Mouse (Mus musculus) megakaryocyte, embryonic 14.5 days (primary cell): ENCODE data around the gene Sdr39u1. TPM values are rescaled to one million over a fixed set of nuclear protein-coding genes. Genes with fewer than 3 reads are reported as not detected.
A peak's percentile ranks its signal among the peaks of the same experiment; 100 is the strongest.

Experiments
- H3K27me3 ChIP-seq: replicated peaks from 2 replicates; pipeline ENCODE3; 2012; ENCODE audit warnings: inconsistent platforms
- H3K36me3 ChIP-seq: replicated peaks from 2 replicates; pipeline ENCODE3; 2012; ENCODE audit warnings: low read length, inconsistent platforms, mixed read lengths
- H3K4me1 ChIP-seq: 2 replicates; pipeline ENCODE4 v1.6.1; 2012; ENCODE audit warnings: inconsistent platforms
- H3K4me3 ChIP-seq: replicated peaks from 2 replicates; pipeline ENCODE3; 2012; ENCODE audit warnings: moderate library complexity, mild to moderate bottlenecking, inconsistent platforms
- H3K9me3 ChIP-seq: 2 replicates; pipeline ENCODE4 v1.6.1; 2012; ENCODE audit warnings: inconsistent platforms
- FLI1 ChIP-seq: IDR thresholded peaks from 2 replicates; pipeline ENCODE4 v1.6.1; 2012; ENCODE audit warnings: low read length, inconsistent platforms, mixed read lengths
- GATA1 ChIP-seq: IDR thresholded peaks from 3 replicates; pipeline ENCODE4 v1.6.1; 2012; ENCODE audit warnings: mixed read lengths, low read length, inconsistent platforms, borderline replicate concordance
- polyA plus RNA-seq: library from polyadenylated mRNA; stranded (reverse); fragments of >175 nt; gene quantifications from 2 replicates; pipeline ENCODE4 v1.2.3, GENCODE M21; 2012; ENCODE audit warnings: low replicate concordance; ENCODE audit not compliant: insufficient read depth

The Sdr39u1 gene
- polyA plus RNA-seq, 1 experiment: 6.6 TPM

- no peak for TF ChIP-seq FLI1
- TF ChIP-seq GATA1: no peak
- no peaks in the 10 kb centered on the region for H3K27me3 ChIP-seq
- H3K9me3 ChIP-seq: no peaks in the 10 kb centered on the region
- H3K4me1 ChIP-seq: peaks cover 91% of the 10 kb centered on the region
- H3K36me3 ChIP-seq: peaks cover 36% of the 10 kb centered on the region
- peak within 1 kb of the TSS; percentile 94 for H3K4me3 ChIP-seq
Observed at GRCm38 (mm10) chr14:55884166-55884565, 15.9 kb downstream of the Sdr39u1 start, which contains the start of gene Cbln3. Cbln3 (minus strand) TSS chr14:55884392.

GRCm38 (mm10) chr14:55883663-55884062 lies 16.4 kb downstream of the Sdr39u1 start:
- Histone ChIP-seq H3K27me3 (no peaks in the 10 kb centered on the region), H3K9me3 (no peaks in the 10 kb centered on the region), H3K36me3 (peaks cover 31% of the 10 kb centered on the region), H3K4me3 (peak overlapping the region; percentile 94), H3K4me1 (peaks cover 91% of the 10 kb centered on the region)
- TF ChIP-seq FLI1 (no peak), GATA1 (no peak)

- H3K4me1 ChIP-seq: peaks cover 91% of the 10 kb centered on the region
- H3K27me3 ChIP-seq: no peaks in the 10 kb centered on the region
- peaks cover 26% of the 10 kb centered on the region for H3K36me3 ChIP-seq
- no peak for TF ChIP-seq FLI1
- TF ChIP-seq GATA1: no peak
- H3K4me3 ChIP-seq: peak overlapping the region; percentile 28
- no peaks in the 10 kb centered on the region for H3K9me3 ChIP-seq
Observed at GRCm38 (mm10) chr14:55883149-55883661, 16.9 kb downstream of the Sdr39u1 start.

GRCm38 (mm10) chr14:55882171-55882641 lies 17.9 kb downstream of the Sdr39u1 start:
- H3K27me3 ChIP-seq: no peaks in the 10 kb centered on the region
- peaks cover 16% of the 10 kb centered on the region for H3K36me3 ChIP-seq
- H3K4me3 ChIP-seq: peak overlapping the region; percentile 12
- peaks cover 91% of the 10 kb centered on the region for H3K4me1 ChIP-seq
- no peaks in the 10 kb centered on the region for H3K9me3 ChIP-seq
- TF ChIP-seq FLI1 (no peak), GATA1 (no peak)

GRCm38 (mm10) chr14:55880982-55881381 lies 19.1 kb downstream of the Sdr39u1 start:
- TF ChIP-seq GATA1 (no peak), FLI1 (no peak)
- H3K27me3 ChIP-seq: no peaks in the 10 kb centered on the region

GRCm38 (mm10) chr14:55879623-55880022 lies 20.5 kb downstream of the Sdr39u1 start:
- no peak overlapping the region for H3K4me3 ChIP-seq
- peaks cover 2% of the 10 kb centered on the region for H3K27me3 ChIP-seq
- no peaks in the 10 kb centered on the region for H3K9me3 ChIP-seq
- H3K4me1 ChIP-seq: peaks cover 92% of the 10 kb centered on the region
- no peak for TF ChIP-seq FLI1
- no peak for TF ChIP-seq GATA1
- H3K36me3 ChIP-seq: no peaks in the 10 kb centered on the region

More at GRCm38 (mm10) chr14:55880982-55881381, 19.1 kb downstream of the Sdr39u1 start:
- peak overlapping the region; percentile 62 for H3K4me3 ChIP-seq
- no peaks in the 10 kb centered on the region for H3K9me3 ChIP-seq
- H3K4me1 ChIP-seq: peaks cover 86% of the 10 kb centered on the region
- H3K36me3 ChIP-seq: peaks cover 4% of the 10 kb centered on the region

- H3K4me3 ChIP-seq: peak overlapping the region; percentile 83
- no peaks in the 10 kb centered on the region for H3K9me3 ChIP-seq
- H3K27me3 ChIP-seq: peaks cover 2% of the 10 kb centered on the region
- peaks cover 90% of the 10 kb centered on the region for H3K4me1 ChIP-seq
- TF ChIP-seq FLI1 (no peak), GATA1 (no peak)
- no peaks in the 10 kb centered on the region for H3K36me3 ChIP-seq
Observed at GRCm38 (mm10) chr14:55878316-55878940, 21.7 kb downstream of the Sdr39u1 start.

GRCm38 (mm10) chr14:55877469-55878315 lies 22.4 kb downstream of the Sdr39u1 start:
- no peak for TF ChIP-seq GATA1
- no peak for TF ChIP-seq FLI1
- H3K9me3 ChIP-seq: no peaks in the 10 kb centered on the region
- peaks cover 7% of the 10 kb centered on the region for H3K27me3 ChIP-seq
- H3K4me1 ChIP-seq: peaks cover 87% of the 10 kb centered on the region
- H3K36me3 ChIP-seq: peaks cover 6% of the 10 kb centered on the region
- peak overlapping the region; percentile 83 for H3K4me3 ChIP-seq

GRCm38 (mm10) chr14:55873714-55874683 lies 26.1 kb downstream of the Sdr39u1 start:
- Histone ChIP-seq H3K4me3 (peak overlapping the region; percentile 90), H3K27me3 (peaks cover 13% of the 10 kb centered on the region), H3K4me1 (peaks cover 80% of the 10 kb centered on the region), H3K9me3 (peaks cover 16% of the 10 kb centered on the region), H3K36me3 (peaks cover 38% of the 10 kb centered on the region)
- TF ChIP-seq FLI1 (no peak), GATA1 (no peak)
